Mouse (Mus musculus) bone marrow macrophage, adult 2 months (primary cell): ENCODE results near the gene Lrrc8d.

Experiments used
- CTCF ChIP-seq: IDR thresholded peaks from 2 replicates; pipeline ENCODE4 v1.5.1; 2012; ENCODE audit warnings: low read depth, mild to moderate bottlenecking, low read length, moderate library complexity
- POLR2A ChIP-seq: IDR thresholded peaks from 2 replicates; pipeline ENCODE4 v1.6.1; 2012; ENCODE audit warnings: mild to moderate bottlenecking, low read depth, low read length, borderline replicate concordance

DNA sequence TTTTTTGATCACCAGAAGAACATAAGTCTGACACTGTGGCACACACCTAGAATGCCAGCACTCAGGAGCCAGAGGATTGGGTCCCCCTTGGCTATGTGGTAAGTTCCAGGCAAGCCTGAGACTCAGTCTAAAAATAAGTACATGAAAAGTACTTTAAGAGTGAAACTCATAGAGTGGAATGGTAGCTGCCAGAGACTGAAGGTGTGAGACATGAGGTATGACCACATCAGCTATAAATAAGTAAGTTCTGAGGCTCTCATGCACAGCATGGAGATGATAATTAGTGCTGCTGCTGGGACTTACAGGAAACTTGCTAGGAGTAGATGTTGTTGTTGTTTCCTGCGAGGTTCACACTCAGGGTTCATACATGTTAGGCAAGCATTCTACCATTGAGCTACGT, 22.7 kb upstream of the Lrrc8d start:
- TF ChIP-seq POLR2A (no peak), CTCF (no peak)
